Mouse (Mus musculus) adrenal gland, postnatal 0 days (tissue): Measurements from ENCODE around the gene Meig1. TPM values are rescaled to one million over a fixed set of nuclear protein-coding genes. Genes with fewer than 3 reads are reported as not detected.

Experiments used
- polyA plus RNA-seq: library from polyadenylated mRNA; unstranded; fragments of >200 nt; fragmentation: Nextera tagmentation; extraction: Ambion mirVana; gene quantifications from 2 replicates; pipeline ENCODE4 v1.2.1, GENCODE M21; 2015

Meig1 gene
- 3.0 and 3.9 TPM in 2 replicates for polyA plus RNA-seq

GRCm38 (mm10) chr2:3422548-3422947 lies at the start of gene Meig1:
TSS of gene Meig1 (minus strand) at chr2:3422648.

DNA sequence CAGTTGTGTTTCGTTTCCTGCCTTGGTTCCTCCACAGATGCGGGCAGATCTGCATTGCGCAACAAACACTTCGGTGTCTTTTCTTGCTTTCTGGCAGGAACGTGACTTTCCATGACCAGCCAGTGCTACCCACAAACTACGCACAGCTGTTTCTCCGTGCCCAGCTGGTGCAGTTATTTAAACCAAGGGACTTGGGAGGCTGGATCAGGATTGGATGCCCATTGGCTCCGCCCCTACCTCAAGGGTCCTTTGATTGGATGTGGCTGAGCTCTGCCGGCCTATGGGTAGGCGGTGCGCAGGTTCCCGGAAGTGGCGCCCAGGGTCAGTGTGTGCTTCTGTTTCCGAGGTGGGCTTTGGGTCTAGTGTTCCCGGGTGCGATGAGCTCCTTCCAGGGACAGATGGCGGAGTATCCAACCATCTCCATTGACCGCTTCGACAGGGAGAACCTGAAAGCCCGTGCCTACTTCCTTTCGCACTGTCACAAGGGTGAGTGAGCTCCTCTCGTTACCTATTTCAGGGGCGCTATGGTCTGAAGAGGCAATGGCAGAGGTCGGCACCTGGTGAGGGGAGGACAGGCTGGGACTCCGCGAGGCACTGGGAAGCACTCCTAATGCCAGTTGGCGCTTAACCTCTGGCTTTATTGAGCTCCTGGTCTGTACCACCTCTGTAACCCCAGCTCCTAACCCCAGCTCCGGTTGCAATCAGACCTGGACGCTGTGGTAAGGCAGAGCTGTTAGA lies 1.6 kb upstream of the Meig1 start, which contains the start of gene Dclre1c:
Gene Dclre1c, plus strand, starts transcription at position 291 of the 738 bp plus-strand sequence.

DNA sequence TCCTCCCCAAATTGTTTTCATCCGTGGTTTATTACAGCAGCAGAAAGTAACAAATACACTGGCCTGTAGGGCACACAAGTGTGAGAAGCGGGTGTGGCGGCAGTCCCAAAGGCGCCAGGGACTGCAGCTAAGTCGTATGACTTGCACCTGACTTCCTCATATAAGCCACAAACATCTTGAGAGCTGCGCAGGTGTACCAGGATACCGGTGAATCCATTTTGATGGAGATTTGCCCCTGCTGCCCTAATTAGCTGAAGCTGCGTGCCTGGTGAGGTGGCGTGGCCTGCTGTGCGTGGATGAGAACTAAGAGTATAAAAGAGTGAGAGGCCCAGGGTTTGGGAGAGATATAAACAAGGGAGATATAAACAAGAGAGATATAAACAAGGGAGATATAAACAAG lies 25.3 kb downstream of the Meig1 start, which contains the start of gene Olah:
Gene Olah, minus strand, starts transcription at position 101 of the 400 bp plus-strand sequence.

Other genes starting within 250 kb of the Meig1 start
- gene Nmt2, start 138.4 kb downstream of the Meig1 start, polyA plus RNA-seq, result 26.2 and 48.8 TPM in 2 replicates
- 18.4 and 20.8 TPM in 2 replicates for gene Rpp38, start 90.0 kb downstream of the Meig1 start, polyA plus RNA-seq
- 3.2 and 5.5 TPM in 2 replicates for gene Acbd7, start 86.5 kb downstream of the Meig1 start, polyA plus RNA-seq
- gene Olah, start 25.4 kb downstream of the Meig1 start, polyA plus RNA-seq, result 0.30 and 0.72 TPM in 2 replicates
- 4.6 and 6.5 TPM in 2 replicates for gene Dclre1c, start 1.5 kb upstream of the Meig1 start, polyA plus RNA-seq
- 2.9 and 4.1 TPM in 2 replicates for gene Suv39h2, start 52.4 kb upstream of the Meig1 start, polyA plus RNA-seq
- gene Gm45902, start 90.1 kb upstream of the Meig1 start, polyA plus RNA-seq, result 0.90 and 1.4 TPM in 2 replicates
- gene Hspa14, start 90.2 kb upstream of the Meig1 start, polyA plus RNA-seq, result 38.8 and 54.7 TPM in 2 replicates
- gene Cdnf, start 90.4 kb upstream of the Meig1 start, polyA plus RNA-seq, result 0.47 and 1.1 TPM in 2 replicates
- 17.3 and 18.6 TPM in 2 replicates for gene Fam107b, start 147.8 kb upstream of the Meig1 start, polyA plus RNA-seq